Mouse (Mus musculus) forebrain, embryonic 16.5 days (tissue): ENCODE measurements around the gene Gm10974. TPM values are rescaled to one million over a fixed set of nuclear protein-coding genes. Genes with fewer than 3 reads are reported as not detected.

Experiments used
- ATAC-seq: fragments of 200-750 bp; cut with Nextera tagmentation; 2 replicates; pipeline ENCODE4 v1.8.0; 2017; ENCODE audit warnings: mild to moderate bottlenecking, moderate library complexity
- H3K27ac ChIP-seq: fragments of 300-500 bp; sonication (generic); 2 replicates; pipeline ENCODE4 v1.5.1; 2014; ENCODE audit warnings: low read length, control low read depth
- H3K27me3 ChIP-seq: fragments of 300-500 bp; sonication (generic); replicated peaks from 2 replicates; pipeline ENCODE4 v1.6.1; 2014; ENCODE audit warnings: low read length; ENCODE audit not compliant: control insufficient read depth, insufficient read depth
- H3K36me3 ChIP-seq: fragments of 300-500 bp; sonication (generic); 2 replicates; pipeline ENCODE4 v1.6.1; 2014; ENCODE audit not compliant: control insufficient read depth, insufficient read depth
- H3K4me1 ChIP-seq: fragments of 300-500 bp; sonication (generic); replicated peaks from 2 replicates; pipeline ENCODE4 v1.6.1; 2014; ENCODE audit warnings: low read length; ENCODE audit not compliant: control insufficient read depth, insufficient read depth
- H3K4me2 ChIP-seq: fragments of 300-500 bp; sonication (generic); 2 replicates; pipeline ENCODE4 v1.6.1; 2014; ENCODE audit warnings: mild to moderate bottlenecking, low read length, control low read depth
- H3K4me3 ChIP-seq: fragments of 300-500 bp; sonication (generic); replicated peaks from 2 replicates; pipeline ENCODE4 v1.5.1; 2014; ENCODE audit warnings: mild to moderate bottlenecking, low read length, control low read depth
- H3K9ac ChIP-seq: fragments of 300-500 bp; sonication (generic); replicated peaks from 2 replicates; pipeline ENCODE4 v1.6.1; 2014; ENCODE audit warnings: low read depth, low read length, control low read depth
- H3K9me3 ChIP-seq: fragments of 300-500 bp; sonication (generic); 2 replicates; pipeline ENCODE4 v1.6.1; 2016; ENCODE audit warnings: low read length; ENCODE audit not compliant: control insufficient read depth
- WGBS: fragments of 180-500 bp; shearing (Covaris S2); extraction: QIAGEN DNeasy Blood & Tissue Kit; methylation state at CpG from one replicate; pipeline ENCODE4 v1.1.7; 2014; 5-methylcytosine and 5-hydroxymethylcytosine counted together
- polyA plus RNA-seq: library from polyadenylated mRNA; unstranded; fragments of >200 nt; fragmentation: Nextera tagmentation; extraction: Ambion mirVana; gene quantifications from 2 replicates; pipeline ENCODE4 v1.2.1, GENCODE M21; 2015

The Gm10974 gene
- polyA plus RNA-seq, 1 experiment from 2014 or later = not detected

DNA sequence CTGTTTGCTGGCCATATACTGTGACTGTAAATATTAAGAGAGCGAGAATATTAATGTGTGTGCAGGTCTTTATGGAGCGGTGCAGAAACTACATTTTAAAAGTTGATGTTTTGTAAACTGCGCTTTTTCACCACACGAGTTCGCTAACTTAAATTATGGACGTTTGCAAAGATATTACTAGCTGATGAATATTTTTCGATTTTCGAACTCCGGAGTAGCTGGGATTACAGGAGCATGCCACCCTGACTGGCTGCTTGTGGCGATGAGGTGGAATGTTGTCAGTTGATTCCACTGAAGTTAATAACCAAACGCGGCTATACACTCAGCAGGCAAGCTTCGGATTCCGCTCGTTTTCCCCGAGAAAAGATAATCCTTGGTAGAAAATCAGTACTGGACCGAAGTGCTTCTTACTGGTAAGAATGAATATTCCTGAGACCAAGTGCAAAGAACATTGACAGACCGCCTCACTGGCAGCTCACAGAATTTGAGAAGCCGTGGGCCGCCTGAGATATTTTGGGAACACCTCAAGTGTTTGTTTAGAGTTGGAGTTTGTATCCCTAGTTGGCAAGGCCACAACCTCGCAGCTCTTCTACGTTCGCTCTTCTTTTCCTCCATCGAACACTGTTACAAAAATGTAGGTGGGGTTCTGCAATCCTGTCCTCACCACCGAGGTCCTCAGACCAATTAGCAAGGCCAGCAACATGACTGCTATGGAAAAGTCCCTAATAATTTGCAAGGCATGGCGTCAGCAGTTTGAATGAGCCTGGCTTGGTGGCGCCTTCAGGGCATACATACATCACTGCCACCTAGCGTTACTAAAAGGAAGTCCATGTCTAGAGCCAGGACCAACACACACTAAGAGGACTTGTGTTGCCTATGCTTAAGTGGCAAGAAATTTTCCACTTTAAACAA, 23.2 kb downstream of the Gm10974 start:
- ATAC-seq = peak; percentile 88
- 12% methylated on average over 28 of the region's 28 CpGs for WGBS
- H3K9me3 ChIP-seq = no peaks in the 10 kb centered on the region
- H3K27ac ChIP-seq = no peak overlapping the region
- peak overlapping the region; percentile 96 for H3K4me2 ChIP-seq
- H3K27me3 ChIP-seq = peaks cover 4% of the 10 kb centered on the region
- no peak overlapping the region for H3K9ac ChIP-seq
- peaks cover 17% of the 10 kb centered on the region for H3K4me1 ChIP-seq
- H3K4me3 ChIP-seq = peak overlapping the region; percentile 53
- no peaks in the 10 kb centered on the region for H3K36me3 ChIP-seq

- Histone ChIP-seq H3K27ac (no peak overlapping the region), H3K4me1 (no peaks in the 10 kb centered on the region), H3K36me3 (no peaks in the 10 kb centered on the region), H3K9me3 (no peaks in the 10 kb centered on the region), H3K9ac (no peak overlapping the region), H3K4me2 (no peak overlapping the region), H3K4me3 (no peak overlapping the region), H3K27me3 (no peaks in the 10 kb centered on the region)
- ATAC-seq = no peak
- 82% methylated on average over 3 of the region's 3 CpGs for WGBS
These were observed 31.6 kb downstream of the Gm10974 start for GRCm38 (mm10) chr7:66397288-66397687.

DNA sequence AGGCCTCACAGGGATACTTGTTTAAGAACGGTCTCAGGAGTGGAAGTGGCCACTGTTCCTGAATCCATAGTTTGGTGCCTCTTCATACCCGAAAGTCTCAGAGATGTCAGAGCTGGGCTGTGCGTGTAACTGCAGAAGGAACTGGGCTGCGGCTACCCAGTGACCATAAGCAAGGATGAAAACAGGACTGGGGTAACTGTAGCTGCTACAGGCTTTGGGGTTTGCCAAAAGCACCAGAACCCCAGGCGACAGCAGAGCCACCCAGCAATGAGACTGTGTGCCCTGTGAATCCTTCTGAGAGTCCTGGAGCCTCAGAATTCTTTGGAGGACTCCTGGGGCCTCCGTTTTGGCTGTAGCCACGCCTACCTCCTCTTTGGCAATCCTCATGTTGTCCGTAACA, 35.9 kb downstream of the Gm10974 start:
- H3K27ac ChIP-seq = no peak overlapping the region
- no peak overlapping the region for H3K4me2 ChIP-seq
- H3K4me1 ChIP-seq = no peaks in the 10 kb centered on the region
- no peaks in the 10 kb centered on the region for H3K27me3 ChIP-seq
- H3K9ac ChIP-seq = no peak overlapping the region
- no peaks in the 10 kb centered on the region for H3K36me3 ChIP-seq
- no peaks in the 10 kb centered on the region for H3K9me3 ChIP-seq
- H3K4me3 ChIP-seq = no peak overlapping the region
- 33% methylated on average over 8 of the region's 8 CpGs for WGBS
- no peak for ATAC-seq

- H3K36me3 ChIP-seq = no peaks in the 10 kb centered on the region
- no peaks in the 10 kb centered on the region for H3K27me3 ChIP-seq
- 90% methylated on average over 5 of the region's 5 CpGs for WGBS
- no peak for ATAC-seq
- H3K4me2 ChIP-seq = no peak overlapping the region
- H3K9ac ChIP-seq = no peak overlapping the region
- H3K4me1 ChIP-seq = no peaks in the 10 kb centered on the region
- no peak overlapping the region for H3K27ac ChIP-seq
- no peaks in the 10 kb centered on the region for H3K9me3 ChIP-seq
- H3K4me3 ChIP-seq = no peak overlapping the region
These were observed 37.2 kb downstream of the Gm10974 start for GRCm38 (mm10) chr7:66402876-66403275.

GRCm38 (mm10) chr7:66404141-66404540, 38.4 kb downstream of the Gm10974 start:
- no peaks in the 10 kb centered on the region for H3K36me3 ChIP-seq

GRCm38 (mm10) chr7:66404802-66405201, 39.1 kb downstream of the Gm10974 start:
- Histone ChIP-seq H3K27ac (no peak overlapping the region), H3K4me3 (no peak overlapping the region), H3K4me1 (no peaks in the 10 kb centered on the region), H3K4me2 (no peak overlapping the region), H3K36me3 (no peaks in the 10 kb centered on the region), H3K9me3 (no peaks in the 10 kb centered on the region), H3K9ac (no peak overlapping the region), H3K27me3 (no peaks in the 10 kb centered on the region)
- no peak for ATAC-seq
- WGBS = 71% methylated on average over 4 of the region's 4 CpGs

More at GRCm38 (mm10) chr7:66404141-66404540, 38.4 kb downstream of the Gm10974 start:
- ATAC-seq = no peak
- Histone ChIP-seq H3K27ac (no peak overlapping the region), H3K9me3 (no peaks in the 10 kb centered on the region), H3K4me3 (no peak overlapping the region), H3K27me3 (no peaks in the 10 kb centered on the region), H3K4me2 (no peak overlapping the region), H3K9ac (no peak overlapping the region), H3K4me1 (no peaks in the 10 kb centered on the region)
- 78% methylated on average over 10 of the region's 10 CpGs for WGBS

DNA sequence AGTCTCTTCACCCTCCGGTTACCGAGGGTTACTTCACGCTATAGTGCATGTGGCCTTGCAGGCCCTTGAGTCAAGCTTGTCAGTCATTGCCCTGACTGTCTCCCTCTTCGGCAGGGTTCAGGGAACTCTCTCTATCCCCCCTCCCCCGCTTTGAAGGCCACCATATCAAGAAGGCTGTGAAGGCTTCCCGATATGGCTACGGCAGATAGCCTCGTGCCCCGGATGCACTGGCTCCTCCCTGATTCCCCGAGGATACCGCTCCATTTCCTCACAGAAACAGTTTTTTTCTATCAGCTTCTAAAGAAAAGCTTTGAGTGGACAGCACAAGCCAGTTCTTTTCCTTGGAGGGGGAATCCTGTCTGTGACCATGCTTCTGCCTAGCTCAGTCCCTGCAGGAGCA, 39.8 kb downstream of the Gm10974 start:
- Histone ChIP-seq H3K9ac (no peak overlapping the region), H3K4me1 (no peaks in the 10 kb centered on the region), H3K27ac (no peak overlapping the region), H3K9me3 (no peaks in the 10 kb centered on the region), H3K4me3 (no peak overlapping the region), H3K27me3 (no peaks in the 10 kb centered on the region), H3K4me2 (no peak overlapping the region), H3K36me3 (no peaks in the 10 kb centered on the region)
- 75% methylated on average over 11 of the region's 11 CpGs for WGBS
- ATAC-seq = no peak

GRCm38 (mm10) chr7:66405951-66406721, 40.4 kb downstream of the Gm10974 start:
- Histone ChIP-seq H3K9ac (no peak overlapping the region), H3K27me3 (no peaks in the 10 kb centered on the region), H3K36me3 (no peaks in the 10 kb centered on the region), H3K9me3 (no peaks in the 10 kb centered on the region), H3K4me3 (no peak overlapping the region), H3K27ac (no peak overlapping the region), H3K4me1 (no peaks in the 10 kb centered on the region), H3K4me2 (no peak overlapping the region)
- WGBS = 54% methylated on average over 13 of the region's 13 CpGs
- ATAC-seq = no peak

DNA sequence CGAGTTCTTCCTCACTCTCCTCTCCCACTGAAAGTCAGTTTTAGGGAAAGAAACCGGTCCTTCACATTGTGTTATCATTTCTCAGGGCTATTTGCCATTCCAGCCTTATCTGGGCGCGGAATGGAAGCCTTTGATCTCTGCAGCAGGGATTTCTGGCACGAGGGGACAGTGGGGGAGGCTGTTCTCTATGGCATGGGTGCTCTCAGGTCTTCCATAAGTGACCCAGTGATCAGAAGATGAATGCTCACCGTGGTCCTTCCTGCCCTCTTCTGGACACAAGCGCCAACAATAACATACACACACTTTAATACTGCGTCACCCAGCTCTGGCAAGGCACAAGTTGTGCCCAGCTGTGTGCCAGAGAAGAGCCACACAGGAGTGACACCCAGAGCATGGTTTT, 41.3 kb downstream of the Gm10974 start:
- H3K27ac ChIP-seq = no peak overlapping the region
- 76% methylated on average over 8 of the region's 8 CpGs for WGBS
- H3K9me3 ChIP-seq = no peaks in the 10 kb centered on the region
- no peak overlapping the region for H3K4me2 ChIP-seq
- no peaks in the 10 kb centered on the region for H3K27me3 ChIP-seq
- H3K4me3 ChIP-seq = no peak overlapping the region
- H3K4me1 ChIP-seq = no peaks in the 10 kb centered on the region
- no peak overlapping the region for H3K9ac ChIP-seq
- no peaks in the 10 kb centered on the region for H3K36me3 ChIP-seq
- ATAC-seq = no peak
